ENCODE assay signal across 22 mouse cellular contexts in the genomic region with DNA sequence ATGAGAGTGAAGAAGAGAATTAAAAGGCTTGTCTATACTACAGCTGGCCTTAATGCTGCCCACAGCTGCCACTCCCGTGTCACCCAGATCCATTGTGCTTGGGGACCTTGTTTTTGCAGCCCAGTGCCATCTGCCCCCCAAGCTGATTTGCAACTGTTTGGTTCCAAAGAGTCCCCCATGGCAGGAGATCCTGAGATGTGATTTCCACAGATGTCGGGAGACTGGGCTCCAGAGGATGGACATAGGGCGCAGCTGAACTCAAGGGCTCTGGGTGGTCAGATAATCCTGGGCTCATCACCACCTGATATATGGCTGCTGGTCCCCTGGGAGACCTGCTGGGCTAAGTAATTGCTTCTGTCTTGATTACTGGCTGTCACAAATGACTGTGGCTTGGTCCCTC. TPM values are rescaled to one million over a fixed set of nuclear protein-coding genes. Genes with fewer than 3 reads are reported as not detected.
DNase-seq lines count a peak whose midpoint lies in the region; ATAC-seq lines count a peak whose summit lies in the region.
"Had no signal": no experiment of that assay in that cellular context is flagged by ENCODE, and none has a peak within 500 bp of the region (broad histone marks: within the 10 kb centered on the region; RNA-seq: fewer than 3 reads in every experiment).

No protein-coding gene starts in this region.

- no peaks in the 10 kb centered on the region for H3K9me3 ChIP-seq in heart, embryonic 12.5 days (replicated peaks)
- H3K9me3 ChIP-seq in midbrain, embryonic 11.5 days (ENCODE audit: control insufficient read depth, low read length), result no peaks in the 10 kb centered on the region
- no peaks in the 10 kb centered on the region for H3K9me3 ChIP-seq in midbrain, embryonic 15.5 days
- H3K9me3 ChIP-seq in neural tube, embryonic 11.5 days (ENCODE audit: control insufficient read depth, low read length), result no peaks in the 10 kb centered on the region
- H3K9me3 ChIP-seq: G1E had no signal

- no peaks in the 10 kb centered on the region for H3K36me3 ChIP-seq in heart, embryonic 12.5 days
- no peaks in the 10 kb centered on the region for H3K36me3 ChIP-seq in midbrain, embryonic 11.5 days (ENCODE audit: control insufficient read depth, insufficient read depth, low read length)
- no peaks in the 10 kb centered on the region for H3K36me3 ChIP-seq in midbrain, embryonic 15.5 days (replicated peaks)
- no peaks in the 10 kb centered on the region for H3K36me3 ChIP-seq in neural tube, embryonic 11.5 days (ENCODE audit: control insufficient read depth, insufficient read depth, low read length)
- H3K36me3 ChIP-seq: G1E had no signal

- 68% methylated on average over 3 of the region's 3 CpGs for WGBS in heart, embryonic 12.5 days
- 80% methylated on average over 3 of the region's 3 CpGs for WGBS in midbrain, embryonic 11.5 days
- WGBS in midbrain, embryonic 15.5 days, result 71% methylated on average over 3 of the region's 3 CpGs
- 72% methylated on average over 3 of the region's 3 CpGs for WGBS in neural tube, embryonic 11.5 days

- no peak for ATAC-seq in heart, embryonic 12.5 days (ENCODE audit: insufficient number of reproducible peaks, low FRiP score)
- ATAC-seq in midbrain, embryonic 11.5 days (ENCODE audit: low FRiP score), result no peak
- no peak for ATAC-seq in midbrain, embryonic 15.5 days (replicated peaks)
- ATAC-seq in neural tube, embryonic 11.5 days (ENCODE audit: insufficient read depth, low FRiP score, low TSS enrichment), result no peak
- ATAC-seq: activated CD4-positive, CD25-positive, alpha-beta regulatory T cell, adult 4 months; CD4-positive, CD25-positive, alpha-beta regulatory T cell, adult 4 months; Patski had no signal

- no peak overlapping the region for H3K27ac ChIP-seq in heart, embryonic 12.5 days (ENCODE audit: poor library complexity, severe bottlenecking)
- H3K27ac ChIP-seq in midbrain, embryonic 11.5 days (ENCODE audit: low read depth, low read length), result no peak overlapping the region
- no peak overlapping the region for H3K27ac ChIP-seq in midbrain, embryonic 15.5 days
- H3K27ac ChIP-seq in neural tube, embryonic 11.5 days (ENCODE audit: low read depth, low read length), result no peak overlapping the region

- DNase-seq in heart, adult 11 months, result peak; percentile 69
- peak; percentile 41 for DNase-seq in midbrain, embryonic 11.5 days (ENCODE audit: low spot score, missing footprints)
- peak; percentile 23 for DNase-seq in neural tube, embryonic 11.5 days (ENCODE audit: low spot score)
- no peak for DNase-seq in neural tube, embryonic 10.5 days (ENCODE audit: extremely low spot score, low spot score)
- peak; percentile 59 for DNase-seq in retina, postnatal 1 day
- no peak for DNase-seq in retina, embryonic 14.5 days (ENCODE audit: low spot score)
- DNase-seq: adrenal gland, adult 2 months; adrenal gland, adult 8-10 months; adrenal gland, postnatal 10 days; adrenal gland, postnatal 14 days; adrenal gland, postnatal 25 days; adrenal gland, postnatal 36 days; B cell, adult 2 months; cerebellum, adult 11 months; cerebellum, adult 11-12 months had no signal

- H3K4me1 ChIP-seq in heart, embryonic 12.5 days (replicated peaks), result no peaks in the 10 kb centered on the region; the same call in 1 of the 2 replicates
- H3K4me1 ChIP-seq in midbrain, embryonic 11.5 days (ENCODE audit: control insufficient read depth, insufficient read depth, low read length), result no peaks in the 10 kb centered on the region
- peaks cover 6% of the 10 kb centered on the region; the same call in 1 of the 2 replicates for H3K4me1 ChIP-seq in midbrain, embryonic 15.5 days
- H3K4me1 ChIP-seq in neural tube, embryonic 11.5 days (ENCODE audit: control insufficient read depth, insufficient read depth, low read length), result 0 out of 2 replicates have a peak, but pooled peaks cover 3% of the 10 kb centered on the region

- H3K9ac ChIP-seq in heart, embryonic 12.5 days, result no peak overlapping the region
- no peak overlapping the region for H3K9ac ChIP-seq in midbrain, embryonic 11.5 days (ENCODE audit: low read length)
- H3K9ac ChIP-seq in midbrain, embryonic 15.5 days, result no peak overlapping the region
- H3K9ac ChIP-seq in neural tube, embryonic 11.5 days (ENCODE audit: low read length), result no peak overlapping the region

- no peak overlapping the region for H3K4me2 ChIP-seq in heart, embryonic 12.5 days
- no peak overlapping the region for H3K4me2 ChIP-seq in midbrain, embryonic 11.5 days
- no peak overlapping the region for H3K4me2 ChIP-seq in midbrain, embryonic 15.5 days
- no peak overlapping the region for H3K4me2 ChIP-seq in neural tube, embryonic 11.5 days (ENCODE audit: low read depth)

- H3K4me3 ChIP-seq in heart, embryonic 12.5 days, result no peak overlapping the region
- H3K4me3 ChIP-seq in midbrain, embryonic 11.5 days (ENCODE audit: low read depth, low read length), result no peak overlapping the region
- H3K4me3 ChIP-seq in midbrain, embryonic 15.5 days, result no peak overlapping the region
- H3K4me3 ChIP-seq in neural tube, embryonic 11.5 days (ENCODE audit: low read depth, low read length), result no peak overlapping the region

- H3K27me3 ChIP-seq in heart, embryonic 12.5 days (replicated peaks), result peaks cover 41% of the 10 kb centered on the region
- peaks cover 23% of the 10 kb centered on the region for H3K27me3 ChIP-seq in midbrain, embryonic 11.5 days (ENCODE audit: control insufficient read depth, insufficient read depth, low read length)
- H3K27me3 ChIP-seq in midbrain, embryonic 15.5 days (replicated peaks), result peaks cover 37% of the 10 kb centered on the region
- peaks cover 19% of the 10 kb centered on the region for H3K27me3 ChIP-seq in neural tube, embryonic 11.5 days (ENCODE audit: control insufficient read depth, insufficient read depth, low read length)

RNA-seq across cellular contexts. Expression of gene Lhx4, which starts 32.6 kb away (rescaled TPM):
- polyA plus RNA-seq in heart, embryonic 12.5 days (2016; fragmentation: Nextera tagmentation; extraction: Ambion mirVana), result not detected in 2 replicates
- 1.7 and 2.2 TPM in 2 replicates for polyA plus RNA-seq in midbrain, embryonic 11.5 days (2014; fragmentation: Nextera tagmentation; extraction: Ambion mirVana)
- polyA plus RNA-seq in midbrain, embryonic 15.5 days (2015; fragmentation: Nextera tagmentation; extraction: Ambion mirVana), result 1.5 and 1.6 TPM in 2 replicates
- 10.6 and 13.9 TPM in 2 replicates for polyA plus RNA-seq in neural tube, embryonic 11.5 days (2014; fragmentation: Nextera tagmentation; extraction: Ambion mirVana)
- polyA plus RNA-seq: C2C12, G1E, Patski had no signal

Comparison
In these comparisons a context has a peak if more than half of its experiments do, and no peak if none do; other contexts are left out.
1. DNase-seq: peak in heart, adult 11 months (single experiment), midbrain, embryonic 11.5 days (single experiment), neural tube, embryonic 11.5 days (single experiment) and retina, postnatal 1 day (single experiment); none in neural tube, embryonic 10.5 days (single experiment) and retina, embryonic 14.5 days (single experiment).